Mouse (Mus musculus) heart, embryonic 10.5 days (tissue): Measurements from ENCODE around the gene Cetn4. TPM values are rescaled to one million over a fixed set of nuclear protein-coding genes. Genes with fewer than 3 reads are reported as not detected.

Source experiments
- DNase-seq: peaks from one replicate; pipeline ENCODE4 v3.0.0-alpha.2; 2017; ENCODE audit warnings: low spot score
- H3K27ac ChIP-seq: fragments of 300-500 bp; sonication (generic); 2 replicates; pipeline ENCODE4 v1.5.1; 2016; ENCODE audit warnings: mild to moderate bottlenecking
- H3K27me3 ChIP-seq: fragments of 300-500 bp; sonication (generic); 2 replicates; pipeline ENCODE4 v1.6.1; 2016; ENCODE audit warnings: mild to moderate bottlenecking; ENCODE audit not compliant: poor library complexity, insufficient read depth, severe bottlenecking
- H3K36me3 ChIP-seq: fragments of 300-500 bp; sonication (generic); 2 replicates; pipeline ENCODE4 v1.6.1; 2016; ENCODE audit warnings: mild to moderate bottlenecking, moderate library complexity
- H3K4me1 ChIP-seq: fragments of 300-500 bp; sonication (generic); 2 replicates; pipeline ENCODE4 v1.6.1; 2016; ENCODE audit warnings: mild to moderate bottlenecking
- H3K4me3 ChIP-seq: fragments of 300-500 bp; sonication (generic); 2 replicates; pipeline ENCODE4 v1.5.1; 2016; ENCODE audit warnings: mild to moderate bottlenecking, moderate library complexity
- H3K9me3 ChIP-seq: fragments of 300-500 bp; sonication (generic); 2 replicates; pipeline ENCODE4 v1.6.1; 2016; ENCODE audit warnings: mild to moderate bottlenecking, moderate library complexity
- WGBS: fragments of 180-500 bp; shearing (Covaris S2); methylation state at CpG from one replicate; pipeline ENCODE4 v1.1.7; 2016; 5-methylcytosine and 5-hydroxymethylcytosine counted together
- polyA plus RNA-seq: library from polyadenylated mRNA; unstranded; fragments of >200 nt; fragmentation: Nextera tagmentation; extraction: Ambion mirVana; gene quantifications from 2 replicates; pipeline ENCODE4 v1.2.1, GENCODE M21; 2016

The Cetn4 gene
- 0.80 and 1.1 TPM in 2 replicates for polyA plus RNA-seq

- peak; percentile 97 for DNase-seq
- peaks cover 9% of the 10 kb centered on the region; the same call in 1 of the 2 replicates for H3K4me1 ChIP-seq
- peak within 1 kb of the TSS; percentile 77 for H3K4me3 ChIP-seq
- no peaks in the 10 kb centered on the region for H3K36me3 ChIP-seq
- H3K27ac ChIP-seq = peak within 1 kb of the TSS; percentile 93
- no peaks in the 10 kb centered on the region for H3K9me3 ChIP-seq
- no peaks in the 10 kb centered on the region for H3K27me3 ChIP-seq
- WGBS = under 1% methylated on average over 54 of the region's 54 CpGs
These were observed at the start of gene Cetn4, which contains the start of gene Bbs12 for GRCm38 (mm10) chr3:37312370-37312941. Gene Cetn4, minus strand, starts transcription at chr3:37312708. Gene Bbs12, plus strand, starts transcription at chr3:37312554.

DNA sequence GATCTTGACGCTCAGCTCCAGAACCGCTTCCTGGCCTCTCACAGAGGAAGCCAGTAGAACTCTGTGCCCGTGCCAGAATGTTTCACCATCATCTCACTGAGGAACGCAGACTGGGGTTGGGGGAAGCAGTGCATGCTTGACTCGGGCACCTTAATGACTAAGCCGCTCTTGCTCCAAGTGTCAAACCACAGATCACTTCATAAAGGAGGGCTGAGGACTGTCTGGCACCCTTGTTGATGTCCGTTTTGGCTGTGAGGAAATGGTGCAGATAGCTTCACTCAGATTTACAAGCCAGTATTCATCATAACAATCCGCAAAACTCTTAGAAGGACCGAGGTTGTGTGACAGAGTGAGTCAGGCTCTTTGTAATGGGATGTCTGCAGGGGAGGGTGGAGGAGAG lies 48.2 kb upstream of the Cetn4 start:
- H3K36me3 ChIP-seq = no peaks in the 10 kb centered on the region
- DNase-seq = no peak
- no peak overlapping the region for H3K4me3 ChIP-seq
- no peaks in the 10 kb centered on the region for H3K4me1 ChIP-seq
- no peaks in the 10 kb centered on the region for H3K27me3 ChIP-seq
- no peaks in the 10 kb centered on the region for H3K9me3 ChIP-seq
- WGBS = 72% methylated on average over 9 of the region's 9 CpGs
- H3K27ac ChIP-seq = no peak overlapping the region

DNA sequence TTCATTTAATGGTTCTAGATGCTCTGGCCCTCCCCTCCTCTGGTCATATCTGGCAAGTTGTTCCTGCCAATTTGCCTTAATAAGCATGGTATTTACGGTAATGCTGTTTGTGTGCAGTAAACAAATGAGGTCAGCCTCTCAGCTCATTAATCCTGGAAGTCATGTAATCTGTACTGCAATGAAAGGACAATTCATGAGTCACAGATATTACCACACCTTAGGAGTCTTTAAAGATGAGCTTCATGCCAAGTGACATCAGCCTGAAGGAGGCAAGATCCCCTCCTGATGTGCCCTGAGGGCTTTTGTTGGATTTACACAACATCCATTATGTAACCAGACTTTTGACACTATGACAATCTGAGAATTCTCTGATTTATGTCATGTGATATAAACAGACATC lies 42.2 kb upstream of the Cetn4 start:
- no peaks in the 10 kb centered on the region for H3K36me3 ChIP-seq
- peaks cover 9% of the 10 kb centered on the region; the same call in 1 of the 2 replicates for H3K4me1 ChIP-seq
- H3K27ac ChIP-seq = no peak overlapping the region
- no peak for DNase-seq
- 80% methylated on average over 1 of the region's 1 CpGs for WGBS
- H3K4me3 ChIP-seq = no peak overlapping the region
- H3K9me3 ChIP-seq = no peaks in the 10 kb centered on the region
- peaks cover 10% of the 10 kb centered on the region for H3K27me3 ChIP-seq

DNA sequence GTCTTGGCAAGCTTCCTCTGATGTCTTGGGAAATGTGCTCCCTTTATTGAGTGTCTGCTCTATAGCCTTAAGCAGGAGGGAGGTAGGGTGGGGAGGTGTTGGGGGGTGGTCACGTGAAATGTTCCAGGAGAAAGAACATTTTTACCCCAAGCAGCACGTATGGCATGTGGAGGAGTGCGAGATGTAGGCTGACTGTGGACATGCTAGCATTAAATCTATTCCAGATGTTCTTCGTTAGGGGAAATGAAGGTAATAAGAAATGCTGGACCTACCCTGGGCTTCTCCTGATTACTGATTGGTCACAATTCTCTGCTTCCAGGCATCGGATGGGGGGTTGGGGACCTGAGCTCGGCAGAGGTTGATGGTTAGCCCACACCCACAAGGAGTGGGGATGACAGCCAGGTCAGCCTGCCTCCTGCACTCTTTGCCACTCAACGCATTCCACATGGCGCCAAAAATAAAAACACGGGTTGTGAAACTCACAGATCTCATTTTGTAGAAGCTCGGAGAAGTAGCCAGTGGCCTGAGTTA lies 41.5 kb upstream of the Cetn4 start:
- WGBS = 62% methylated on average over 10 of the region's 10 CpGs
- Histone ChIP-seq H3K36me3 (no peaks in the 10 kb centered on the region), H3K27me3 (peaks cover 17% of the 10 kb centered on the region), H3K4me1 (peaks cover 11% of the 10 kb centered on the region), H3K9me3 (no peaks in the 10 kb centered on the region), H3K4me3 (no peak overlapping the region), H3K27ac (no peak overlapping the region)
- DNase-seq = no peak

- no peaks in the 10 kb centered on the region for H3K9me3 ChIP-seq
- H3K36me3 ChIP-seq = no peaks in the 10 kb centered on the region
- DNase-seq = no peak
- H3K4me3 ChIP-seq = no peak overlapping the region
- peaks cover 20% of the 10 kb centered on the region for H3K4me1 ChIP-seq
- H3K27me3 ChIP-seq = peaks cover 51% of the 10 kb centered on the region
- WGBS = 38% methylated on average over 7 of the region's 7 CpGs
- no peak overlapping the region for H3K27ac ChIP-seq
These were observed 37.9 kb upstream of the Cetn4 start for GRCm38 (mm10) chr3:37350386-37350785.

GRCm38 (mm10) chr3:37349166-37349548 lies 36.6 kb upstream of the Cetn4 start:
- no peaks in the 10 kb centered on the region for H3K9me3 ChIP-seq
- H3K36me3 ChIP-seq = no peaks in the 10 kb centered on the region
- WGBS = 6% methylated on average over 8 of the region's 8 CpGs
- peak overlapping the region; percentile 82 for H3K4me3 ChIP-seq
- peaks cover 52% of the 10 kb centered on the region for H3K27me3 ChIP-seq
- peaks cover 16% of the 10 kb centered on the region for H3K4me1 ChIP-seq
- DNase-seq = no peak
- peak overlapping the region; percentile 84; the same call in 1 of the 2 replicates for H3K27ac ChIP-seq

- under 1% methylated on average over 74 of the region's 75 CpGs for WGBS
- Histone ChIP-seq H3K27ac (peak within 1 kb of the TSS; percentile 84), H3K9me3 (no peaks in the 10 kb centered on the region), H3K27me3 (peaks cover 52% of the 10 kb centered on the region), H3K36me3 (no peaks in the 10 kb centered on the region), H3K4me3 (peak within 1 kb of the TSS; percentile 82), H3K4me1 (peaks cover 11% of the 10 kb centered on the region)
- DNase-seq = no peak
These were observed 36.0 kb upstream of the Cetn4 start, which contains the start of gene Fgf2 for GRCm38 (mm10) chr3:37348221-37349165. Gene Fgf2, plus strand, starts transcription at chr3:37348346.

DNA sequence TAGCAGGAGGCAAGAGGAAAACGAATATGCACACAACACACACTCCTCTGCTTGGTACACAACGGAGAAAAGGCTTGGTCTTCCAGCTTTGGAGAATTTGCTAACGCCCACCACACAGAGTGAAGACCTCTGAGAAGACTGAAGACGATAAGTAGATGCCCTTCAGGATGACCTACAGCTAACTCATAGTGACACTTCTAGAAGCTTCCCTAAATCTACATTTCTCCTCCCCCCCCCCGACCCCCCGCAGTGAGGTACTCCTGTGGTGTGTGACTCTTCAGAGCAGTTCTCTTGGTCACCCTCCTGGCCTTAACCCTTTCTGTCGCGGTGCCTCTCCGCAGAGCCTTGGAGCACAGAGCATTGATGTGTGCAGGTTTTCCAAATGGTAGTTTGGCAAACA lies 35.2 kb upstream of the Cetn4 start:
- WGBS = 26% methylated on average over 9 of the region's 9 CpGs
- Histone ChIP-seq H3K27me3 (peaks cover 52% of the 10 kb centered on the region), H3K4me1 (peaks cover 11% of the 10 kb centered on the region), H3K4me3 (peak overlapping the region; percentile 82; the same call in 1 of the 2 replicates), H3K36me3 (no peaks in the 10 kb centered on the region), H3K27ac (no peak overlapping the region), H3K9me3 (no peaks in the 10 kb centered on the region)
- DNase-seq = no peak

- no peaks in the 10 kb centered on the region for H3K4me1 ChIP-seq
- H3K9me3 ChIP-seq = no peaks in the 10 kb centered on the region
- H3K4me3 ChIP-seq = no peak overlapping the region
- H3K27ac ChIP-seq = no peak overlapping the region
- no peaks in the 10 kb centered on the region for H3K36me3 ChIP-seq
- no peak for DNase-seq
- H3K27me3 ChIP-seq = peaks cover 23% of the 10 kb centered on the region
- 45% methylated on average over 5 of the region's 5 CpGs for WGBS
These were observed 30.3 kb upstream of the Cetn4 start for GRCm38 (mm10) chr3:37342811-37343210.

DNA sequence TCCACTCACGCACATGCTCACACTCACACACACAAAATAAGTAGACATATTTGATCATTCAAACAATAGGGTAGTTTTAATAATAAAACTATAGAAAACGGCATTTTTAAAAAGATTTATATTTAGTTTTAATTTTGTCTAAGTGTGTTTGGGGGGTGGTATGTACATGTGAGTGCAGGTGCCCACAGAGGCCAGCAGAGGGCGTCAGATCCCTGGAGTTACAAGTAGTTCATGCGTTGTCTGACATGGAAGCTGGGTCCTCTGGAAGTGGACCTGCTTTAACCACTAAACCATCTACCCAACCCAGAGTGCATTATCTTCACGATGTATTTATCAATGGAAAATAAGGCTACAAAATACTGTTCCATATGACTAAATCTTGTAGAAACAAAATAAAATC lies 28.6 kb upstream of the Cetn4 start:
- Histone ChIP-seq H3K27me3 (0 out of 2 replicates have a peak, but pooled peaks cover 9% of the 10 kb centered on the region), H3K4me1 (no peaks in the 10 kb centered on the region), H3K9me3 (no peaks in the 10 kb centered on the region), H3K4me3 (no peak overlapping the region), H3K27ac (no peak overlapping the region), H3K36me3 (no peaks in the 10 kb centered on the region)
- no peak for DNase-seq
- WGBS = 54% methylated on average over 5 of the region's 5 CpGs

DNA sequence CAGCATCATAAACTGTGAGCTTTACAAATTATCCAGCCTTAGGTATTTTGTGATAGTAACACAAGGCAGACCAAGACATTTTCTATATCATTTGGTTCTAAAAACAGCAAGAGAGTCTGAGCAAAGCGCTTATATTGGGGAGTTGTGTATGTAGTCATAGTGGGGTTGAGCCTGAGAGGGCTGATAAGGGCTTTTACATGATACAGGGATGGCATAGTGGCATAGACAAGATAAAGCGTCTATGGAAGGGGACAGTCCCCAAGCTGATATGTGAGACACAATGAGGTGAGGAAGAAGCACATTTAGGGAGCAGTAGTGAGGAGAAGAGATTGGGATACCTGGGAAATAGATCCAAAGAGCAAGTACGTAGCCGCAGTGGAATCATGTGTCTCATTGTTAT lies 21.5 kb upstream of the Cetn4 start:
- Histone ChIP-seq H3K36me3 (no peaks in the 10 kb centered on the region), H3K4me1 (no peaks in the 10 kb centered on the region), H3K27me3 (no peaks in the 10 kb centered on the region), H3K27ac (no peak overlapping the region), H3K9me3 (no peaks in the 10 kb centered on the region), H3K4me3 (no peak overlapping the region)
- WGBS = 82% methylated on average over 4 of the region's 4 CpGs
- no peak for DNase-seq

DNA sequence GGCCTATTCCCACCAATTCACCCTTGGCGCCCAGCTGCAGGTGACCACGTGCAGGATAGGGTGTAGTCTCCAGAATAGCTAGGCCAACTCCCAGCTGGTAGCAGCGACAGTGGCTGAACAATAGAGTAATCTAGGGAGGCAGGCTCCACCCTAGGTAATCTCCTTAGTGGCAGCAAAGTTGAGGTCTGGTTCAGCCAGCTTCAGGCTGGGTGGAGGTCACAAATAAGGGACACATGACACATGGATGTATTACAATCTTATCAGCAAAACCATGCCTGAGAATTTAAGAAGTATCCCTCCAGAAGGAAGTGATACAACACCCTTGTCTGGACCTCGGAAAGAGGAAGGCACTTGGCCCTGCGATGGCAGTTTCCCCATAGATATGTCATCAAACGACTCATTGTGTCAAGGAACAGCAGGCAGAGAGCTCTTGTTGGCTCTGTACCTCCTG lies 19.5 kb upstream of the Cetn4 start:
- Histone ChIP-seq H3K36me3 (no peaks in the 10 kb centered on the region), H3K4me1 (no peaks in the 10 kb centered on the region), H3K4me3 (no peak overlapping the region), H3K9me3 (no peaks in the 10 kb centered on the region), H3K27ac (no peak overlapping the region), H3K27me3 (no peaks in the 10 kb centered on the region)
- no peak for DNase-seq
- WGBS = 52% methylated on average over 6 of the region's 6 CpGs

DNA sequence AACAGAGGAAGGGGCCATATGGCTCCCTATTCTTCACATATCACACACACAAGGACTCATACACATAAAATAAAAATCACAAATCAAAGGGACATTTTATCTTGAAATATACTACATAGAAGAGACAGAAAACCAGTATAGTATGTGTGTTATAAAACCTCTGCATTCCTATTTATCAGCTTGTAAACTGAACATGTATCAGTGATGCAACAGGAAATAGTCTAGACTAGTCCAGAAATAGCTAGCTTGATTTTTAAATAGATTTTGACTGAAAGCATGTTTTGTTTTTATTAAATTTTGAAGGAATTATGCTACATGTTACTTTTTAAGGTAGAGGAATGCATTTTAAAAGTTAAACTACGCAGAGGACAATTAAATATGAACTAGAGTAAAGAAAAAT lies 17.5 kb upstream of the Cetn4 start:
- Histone ChIP-seq H3K4me1 (no peaks in the 10 kb centered on the region), H3K9me3 (no peaks in the 10 kb centered on the region), H3K4me3 (no peak overlapping the region), H3K27ac (no peak overlapping the region), H3K36me3 (no peaks in the 10 kb centered on the region), H3K27me3 (no peaks in the 10 kb centered on the region)
- DNase-seq = no peak
- WGBS = 80% methylated on average over 1 of the region's 1 CpGs
